Mouse (Mus musculus): Measurements from ENCODE around the gene Ccrl2. TPM values are rescaled to one million over a fixed set of nuclear protein-coding genes. Genes with fewer than 3 reads are reported as not detected.

Gene Ccrl2
- polyA plus RNA-seq, 1 experiment from 2014 or later = 0.33 TPM

GRCm38 (mm10) chr9:111012041-111012440 is 45.3 kb downstream of the Ccrl2 start:
- H3K9me3 ChIP-seq = no peaks in the 10 kb centered on the region
- ATAC-seq (ENCODE audit: low FRiP score, low read depth) = no peak
- WGBS = 80% methylated on average over 3 of the region's 3 CpGs
- H3K4me2 ChIP-seq (replicated peaks) = no peak overlapping the region
- no peak overlapping the region for H3K9ac ChIP-seq
- no peak overlapping the region for H3K27ac ChIP-seq
- H3K4me1 ChIP-seq = no peaks in the 10 kb centered on the region
- H3K27me3 ChIP-seq = no peaks in the 10 kb centered on the region
- no peak overlapping the region for H3K4me3 ChIP-seq
- no peaks in the 10 kb centered on the region for H3K36me3 ChIP-seq

- no peak overlapping the region for H3K4me3 ChIP-seq
- no peak overlapping the region for H3K4me2 ChIP-seq (replicated peaks)
- no peaks in the 10 kb centered on the region for H3K36me3 ChIP-seq
- no peaks in the 10 kb centered on the region for H3K4me1 ChIP-seq
- H3K27me3 ChIP-seq = no peaks in the 10 kb centered on the region
- WGBS = 82% methylated on average over 9 of the region's 9 CpGs
- ATAC-seq (ENCODE audit: low FRiP score, low read depth) = no peak
- H3K9me3 ChIP-seq = no peaks in the 10 kb centered on the region
- H3K27ac ChIP-seq = no peak overlapping the region
- H3K9ac ChIP-seq = no peak overlapping the region
Observed at GRCm38 (mm10) chr9:111011550-111011949, 45.8 kb downstream of the Ccrl2 start.

GRCm38 (mm10) chr9:111009763-111010162 is 47.6 kb downstream of the Ccrl2 start:
- H3K36me3 ChIP-seq = no peaks in the 10 kb centered on the region
- no peaks in the 10 kb centered on the region for H3K27me3 ChIP-seq
- H3K4me3 ChIP-seq = no peak overlapping the region
- no peak overlapping the region for H3K27ac ChIP-seq
- no peak overlapping the region for H3K4me2 ChIP-seq (replicated peaks)
- H3K9ac ChIP-seq = no peak overlapping the region
- 68% methylated on average over 3 of the region's 3 CpGs for WGBS
- H3K4me1 ChIP-seq = no peaks in the 10 kb centered on the region
- H3K9me3 ChIP-seq = no peaks in the 10 kb centered on the region
- ATAC-seq (ENCODE audit: low FRiP score, low read depth) = no peak

GRCm38 (mm10) chr9:111006544-111006943 is 50.8 kb downstream of the Ccrl2 start:
- Histone ChIP-seq H3K4me2 (replicated peaks) (no peak overlapping the region), H3K27ac (no peak overlapping the region), H3K27me3 (no peaks in the 10 kb centered on the region), H3K9me3 (no peaks in the 10 kb centered on the region), H3K4me3 (no peak overlapping the region), H3K9ac (no peak overlapping the region), H3K36me3 (no peaks in the 10 kb centered on the region), H3K4me1 (no peaks in the 10 kb centered on the region)
- ATAC-seq (ENCODE audit: low FRiP score, low read depth) = no peak
- 95% methylated on average over 2 of the region's 2 CpGs for WGBS

Other genes with a start within 250 kb of the Ccrl2 start
- not detected in 2 replicates for gene Prss44, start 243.5 kb downstream of the Ccrl2 start, polyA plus RNA-seq (2015; fragmentation: Nextera tagmentation; extraction: Ambion mirVana)
- not detected in 2 replicates for gene Prss43, start 230.8 kb downstream of the Ccrl2 start, polyA plus RNA-seq (2015; fragmentation: Nextera tagmentation; extraction: Ambion mirVana)
- not detected in 2 replicates for gene Prss45, start 222.9 kb downstream of the Ccrl2 start, polyA plus RNA-seq (2015; fragmentation: Nextera tagmentation; extraction: Ambion mirVana)
- gene Prss46, start 213.0 kb downstream of the Ccrl2 start, polyA plus RNA-seq (2015; fragmentation: Nextera tagmentation; extraction: Ambion mirVana) = not detected in 2 replicates
- 0.31 and 0.38 TPM in 2 replicates for gene Prss50, start 199.6 kb downstream of the Ccrl2 start, polyA plus RNA-seq (2015; fragmentation: Nextera tagmentation; extraction: Ambion mirVana)
- 1.3 and 1.4 TPM in 2 replicates for gene Als2cl, start 177.6 kb downstream of the Ccrl2 start, polyA plus RNA-seq (2015; fragmentation: Nextera tagmentation; extraction: Ambion mirVana)
- 1.1 and 1.2 TPM in 2 replicates for gene Tmie, start 177.4 kb downstream of the Ccrl2 start, polyA plus RNA-seq (2015; fragmentation: Nextera tagmentation; extraction: Ambion mirVana)
- not detected in 2 replicates for gene Fam240a, start 140.7 kb downstream of the Ccrl2 start, polyA plus RNA-seq (2015; fragmentation: Nextera tagmentation; extraction: Ambion mirVana)
- 0.11 and 0.13 TPM in 2 replicates for gene Tdgf1, start 111.4 kb downstream of the Ccrl2 start, polyA plus RNA-seq (2015; fragmentation: Nextera tagmentation; extraction: Ambion mirVana)
- 0.05 TPM in 1 of 2 replicates, not detected in the other for gene Lrrc2, start 106.0 kb downstream of the Ccrl2 start, polyA plus RNA-seq (2015; fragmentation: Nextera tagmentation; extraction: Ambion mirVana)
- not detected in 2 replicates for gene Rtp3, start 66.9 kb downstream of the Ccrl2 start, polyA plus RNA-seq (2015; fragmentation: Nextera tagmentation; extraction: Ambion mirVana)
- 0.69 and 0.73 TPM in 2 replicates for gene Ltf, start 38.2 kb downstream of the Ccrl2 start, polyA plus RNA-seq (2015; fragmentation: Nextera tagmentation; extraction: Ambion mirVana)
- 37.2 and 39.8 TPM in 2 replicates for gene Lrrfip2, start 60.1 kb upstream of the Ccrl2 start, polyA plus RNA-seq (2015; fragmentation: Nextera tagmentation; extraction: Ambion mirVana)
- 35.8 and 40.0 TPM in 2 replicates for gene Mlh1, start 214.3 kb upstream of the Ccrl2 start, polyA plus RNA-seq (2015; fragmentation: Nextera tagmentation; extraction: Ambion mirVana)
- 32.4 and 39.3 TPM in 2 replicates for gene Epm2aip1, start 214.4 kb upstream of the Ccrl2 start, polyA plus RNA-seq (2015; fragmentation: Nextera tagmentation; extraction: Ambion mirVana)

All from limb, embryonic 13.5 days (tissue).